Mouse (Mus musculus): ENCODE data around the gene Trit1.
"Not testable (repeated sequence)": the region's sequence is repeated elsewhere in the genome, so short reads cannot be mapped to it uniquely, and the experiment has no call there.

Trit1 gene

DNA sequence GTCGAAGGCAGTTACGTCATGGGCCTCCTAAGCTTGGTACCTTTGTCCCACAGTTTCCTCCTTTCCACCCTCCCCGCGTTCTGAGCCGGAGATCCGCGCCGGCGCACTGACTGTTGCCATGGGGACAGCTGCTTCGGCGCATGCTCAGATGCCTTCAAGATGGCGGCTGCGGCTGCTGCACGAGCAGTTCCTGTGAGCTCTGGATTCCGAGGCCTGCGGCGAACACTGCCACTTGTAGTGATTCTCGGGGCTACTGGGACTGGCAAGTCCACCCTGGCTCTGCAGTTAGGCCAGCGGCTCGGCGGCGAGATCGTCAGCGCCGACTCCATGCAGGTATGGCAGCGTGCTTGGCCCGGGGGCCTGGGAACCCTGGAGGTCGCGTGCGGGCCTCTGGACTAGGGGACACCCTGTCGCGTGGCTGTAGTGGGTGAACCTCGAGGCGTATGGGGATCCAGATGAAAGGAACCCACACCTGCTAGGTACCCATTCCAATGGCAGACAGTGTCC lies at the start of gene Trit1:
Trit1 (plus strand) TSS at position 147 of the 507 bp plus-strand sequence.
- peak; percentile 92 for DNase-seq (ENCODE audit: low spot score in 2 of 2)

DNA sequence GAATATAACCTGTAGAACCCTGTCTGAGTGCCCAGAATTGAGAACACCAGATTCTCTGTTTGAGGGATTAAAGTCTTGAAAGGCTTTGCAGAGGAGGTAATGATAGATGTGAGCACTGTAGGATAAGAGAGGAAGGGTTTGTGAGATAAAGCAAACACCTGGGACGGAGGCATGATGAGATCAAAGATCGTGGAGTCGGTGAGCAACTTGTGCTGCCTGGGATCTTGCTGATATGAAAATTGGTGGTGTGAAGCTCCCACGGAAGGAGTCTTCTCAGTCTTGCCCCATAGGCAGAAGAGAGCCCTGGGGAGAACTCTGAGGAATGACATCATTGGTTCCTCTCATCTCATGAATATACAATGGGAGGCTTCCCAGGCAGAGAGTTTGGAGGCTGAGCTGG lies 48.3 kb upstream of the Trit1 start:
- no peak for DNase-seq (ENCODE audit: low spot score in 2 of 2)

DNA sequence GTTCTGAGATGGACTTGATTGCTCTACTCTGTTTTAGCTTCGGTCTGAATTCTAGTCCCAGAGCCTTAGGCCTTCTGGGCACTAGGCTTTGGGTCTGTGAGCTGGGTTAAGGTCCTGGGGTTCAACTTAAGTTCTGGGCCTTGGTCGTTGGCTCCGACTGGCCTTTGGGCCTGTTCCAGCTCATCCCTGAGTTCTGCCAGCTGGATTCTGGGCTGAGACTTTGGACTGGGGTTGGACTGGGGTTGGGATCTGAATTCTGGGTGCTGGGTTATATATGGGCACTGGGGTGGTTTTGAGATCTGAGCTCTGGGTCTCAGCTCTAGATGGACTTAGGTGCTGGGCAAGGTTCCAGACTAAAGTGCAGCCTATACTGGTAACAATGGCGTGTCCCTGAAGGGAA lies 45.2 kb upstream of the Trit1 start:
- DNase-seq (ENCODE audit: low spot score in 2 of 2): no peak

DNA sequence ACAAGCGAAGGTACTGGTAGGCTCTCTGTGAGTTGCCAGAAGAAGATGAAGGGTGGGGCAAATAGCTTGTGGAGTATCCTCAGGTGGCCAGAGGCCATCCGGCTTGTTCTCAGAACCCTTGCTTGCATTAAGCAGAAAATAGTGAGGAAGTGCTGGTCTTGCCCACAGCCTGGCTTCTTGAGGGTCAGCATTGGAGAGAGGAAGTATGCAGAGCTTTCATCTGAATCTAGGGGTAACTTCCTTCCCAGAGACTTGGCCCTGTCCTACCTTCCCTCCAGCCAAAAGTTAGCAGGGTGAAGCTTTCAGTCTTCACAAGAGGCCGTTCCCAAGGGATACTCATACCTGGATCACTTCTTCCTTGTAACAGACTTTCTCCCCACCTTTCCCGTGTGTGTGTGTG lies 44.8 kb upstream of the Trit1 start:
- no peak for DNase-seq (ENCODE audit: low spot score in 2 of 2)

DNA sequence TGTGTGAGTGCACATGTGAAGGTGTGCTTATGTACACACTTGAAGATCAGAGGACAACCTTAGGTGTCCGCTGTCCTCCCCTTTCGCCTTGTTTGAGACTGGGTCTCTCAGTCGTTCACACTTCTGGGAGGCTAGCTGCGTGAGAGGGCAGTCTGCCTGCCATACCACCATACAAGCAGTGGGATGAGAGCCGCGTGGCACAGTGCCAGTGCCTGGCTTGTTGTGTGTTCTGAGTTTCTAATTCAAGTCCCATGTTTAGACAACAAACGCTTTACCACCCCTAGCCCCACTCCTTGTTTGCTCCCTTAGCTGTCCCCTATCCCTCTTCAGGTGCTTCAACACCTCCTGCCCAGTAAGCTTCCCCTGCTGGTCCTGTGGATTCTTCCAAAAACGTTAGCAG lies 44.3 kb upstream of the Trit1 start:
- no peak for DNase-seq (ENCODE audit: low spot score in 2 of 2)

DNA sequence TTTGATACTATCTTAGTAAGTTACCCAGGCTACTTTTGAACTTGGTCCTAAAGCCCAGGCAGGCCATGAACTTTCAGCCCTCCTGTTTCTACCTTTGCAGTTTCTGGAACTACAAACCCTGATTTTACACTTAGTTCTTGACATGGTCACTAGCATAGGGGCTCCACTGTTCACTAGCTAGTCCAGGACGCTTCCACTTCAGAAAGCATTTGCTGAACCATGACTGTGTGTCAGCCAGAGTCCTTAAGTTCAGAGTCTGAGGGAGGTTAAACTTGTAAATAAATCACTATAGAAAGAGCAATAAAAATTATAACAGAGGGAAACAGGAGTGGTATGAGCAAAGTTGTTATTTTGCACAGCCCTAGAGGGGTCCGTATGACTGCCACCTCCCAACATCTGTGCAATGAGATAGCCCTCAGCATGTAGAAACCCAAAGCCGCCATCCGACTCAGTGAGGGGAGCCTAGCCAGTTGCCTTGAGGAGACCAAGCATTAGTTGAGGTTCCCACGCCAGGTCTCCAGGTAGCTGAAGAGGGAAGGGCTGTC lies 41.3 kb upstream of the Trit1 start:
- DNase-seq (ENCODE audit: low spot score in 2 of 2): no peak

DNA sequence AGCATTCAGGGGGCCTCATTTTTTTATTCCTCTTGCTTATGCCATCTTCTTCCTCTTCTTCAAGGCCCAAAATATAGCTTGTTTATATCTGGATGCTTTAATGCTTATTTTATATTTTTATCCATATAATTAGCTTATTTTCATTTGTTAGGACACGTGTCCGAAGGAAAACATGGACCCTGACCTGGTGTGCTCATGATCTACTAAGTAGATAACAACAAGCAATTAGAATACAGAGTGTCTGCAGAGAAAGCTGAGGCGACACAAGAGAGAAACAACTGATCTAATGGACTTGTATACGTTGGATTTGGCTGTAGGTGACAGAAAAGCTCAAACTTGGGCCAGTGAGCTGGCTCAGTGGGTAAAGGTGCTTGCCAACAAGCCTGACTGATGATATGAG lies 39.5 kb upstream of the Trit1 start:
- no peak for DNase-seq (ENCODE audit: low spot score in 2 of 2)

DNA sequence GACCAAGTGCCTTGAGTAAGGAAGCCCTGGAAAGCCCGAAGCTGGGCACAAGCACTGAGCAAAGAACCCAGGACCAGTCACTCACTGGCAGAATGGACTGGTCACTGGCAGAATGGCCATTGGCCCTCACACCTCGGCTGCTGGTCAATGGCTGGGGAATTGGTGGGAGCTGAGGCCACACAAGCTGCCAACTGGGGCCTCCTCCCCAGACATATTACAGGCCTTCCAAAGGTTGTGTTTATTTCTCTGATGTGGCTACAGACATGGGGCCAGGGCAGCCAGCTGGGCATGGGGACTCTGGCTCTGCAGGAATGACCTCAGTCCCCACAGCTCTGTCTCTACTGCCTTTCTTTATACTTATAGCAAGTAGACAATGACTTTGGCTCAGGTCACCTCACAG lies 37.5 kb upstream of the Trit1 start:
- DNase-seq (ENCODE audit: low spot score in 2 of 2): no peak

DNA sequence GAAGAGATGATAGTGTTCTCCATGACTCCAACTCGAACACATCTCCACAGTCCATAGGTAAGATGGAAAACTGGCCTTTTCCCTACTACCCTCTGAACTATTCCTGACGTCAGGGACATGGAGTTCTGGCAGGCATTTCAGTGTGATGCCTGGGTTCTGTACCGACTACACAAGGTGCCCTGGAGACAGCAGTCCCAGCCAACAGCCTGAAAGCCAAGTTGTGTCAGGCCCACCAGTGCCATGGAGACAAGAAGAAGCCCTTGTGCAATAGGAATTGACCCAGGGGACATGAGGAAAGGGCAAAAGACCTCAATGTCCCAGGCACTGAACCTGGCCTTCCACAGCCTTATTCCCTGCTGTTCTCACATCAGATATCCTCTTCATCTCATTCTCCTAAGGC lies 36.6 kb upstream of the Trit1 start:
- no peak for DNase-seq (ENCODE audit: low spot score in 2 of 2)

DNA sequence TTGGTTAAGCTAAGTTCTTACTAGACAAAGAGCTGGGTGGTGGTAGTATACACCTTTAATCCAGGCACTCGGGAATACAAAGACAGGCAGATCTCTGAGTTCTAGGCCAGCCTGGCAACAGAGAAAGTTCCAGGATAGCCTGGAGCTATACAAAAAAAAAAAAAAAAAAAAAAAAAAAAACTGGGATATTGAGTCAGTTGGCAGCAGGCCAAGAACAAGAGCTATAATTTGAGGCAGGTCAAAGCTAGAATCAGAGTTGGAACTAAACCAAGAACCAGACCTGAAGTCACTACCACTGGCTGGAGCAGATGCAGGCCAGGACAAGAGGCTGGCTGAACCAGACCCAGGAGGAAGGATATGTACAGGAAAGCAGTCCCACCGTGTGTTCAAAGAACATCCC lies 35.7 kb upstream of the Trit1 start:
- DNase-seq (ENCODE audit: low spot score in 2 of 2): peak in 1 of 2 experiments; percentile 34

DNA sequence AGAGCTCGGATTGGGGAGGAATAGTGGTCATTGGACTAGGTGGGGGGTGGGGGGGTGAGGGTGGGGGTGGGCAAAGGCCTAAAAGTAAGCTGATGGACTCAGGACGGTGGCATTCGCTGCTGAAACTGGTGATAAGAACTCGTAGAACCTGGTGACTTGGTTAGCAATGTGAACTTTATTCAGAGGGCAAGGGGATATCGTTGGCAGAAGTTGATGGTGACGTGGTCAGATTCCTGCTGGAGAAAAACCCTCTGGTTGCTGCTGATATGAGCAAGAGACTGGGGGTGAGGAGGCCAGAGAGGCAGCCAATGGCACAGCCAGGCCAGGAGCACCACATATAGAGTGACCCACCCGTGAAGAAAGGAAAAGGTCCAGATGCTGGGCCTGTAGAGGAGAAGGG lies 35.2 kb upstream of the Trit1 start:
- DNase-seq (ENCODE audit: low spot score in 2 of 2): no peak

DNA sequence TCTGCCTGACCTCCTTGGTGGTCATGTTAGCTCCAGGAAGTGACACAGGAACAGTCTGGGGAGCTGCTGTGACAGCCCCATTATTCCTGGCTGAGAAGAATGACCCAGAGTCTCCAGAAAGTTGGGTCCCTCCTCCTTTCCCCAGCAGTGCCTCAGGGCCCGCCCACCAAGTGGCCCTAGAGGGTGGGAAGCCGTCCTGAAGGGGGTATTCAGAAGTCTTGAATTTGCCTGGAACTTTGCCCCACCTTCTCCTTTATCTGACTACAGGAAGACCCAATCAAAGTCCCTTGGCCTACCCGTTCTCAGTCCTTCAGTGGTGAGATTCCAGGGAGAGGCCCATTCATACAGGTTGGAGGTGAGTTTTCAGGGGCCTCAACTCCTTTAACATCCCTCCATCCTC lies 34.5 kb upstream of the Trit1 start:
- DNase-seq (ENCODE audit: low spot score in 2 of 2): no peak

DNA sequence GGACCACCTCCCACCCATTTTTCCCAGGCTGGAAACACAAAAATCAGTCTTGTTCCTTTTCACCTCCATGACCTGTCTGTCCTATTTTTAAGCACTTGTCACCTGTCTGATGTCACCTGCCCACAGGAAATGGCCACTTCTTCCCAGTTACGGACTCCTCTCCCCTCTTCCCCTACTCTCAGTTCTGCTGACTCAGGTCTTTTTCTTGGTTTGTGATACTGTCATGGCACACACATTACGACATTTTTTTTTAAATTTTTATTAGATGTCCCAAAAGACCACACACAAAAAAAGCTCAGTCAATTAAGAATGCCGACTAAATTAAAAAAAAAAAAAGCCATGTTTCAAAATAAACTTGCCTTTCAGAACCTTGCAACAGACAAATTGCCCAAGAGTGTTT lies 33.9 kb upstream of the Trit1 start:
- no peak for DNase-seq (ENCODE audit: low spot score in 2 of 2)

DNA sequence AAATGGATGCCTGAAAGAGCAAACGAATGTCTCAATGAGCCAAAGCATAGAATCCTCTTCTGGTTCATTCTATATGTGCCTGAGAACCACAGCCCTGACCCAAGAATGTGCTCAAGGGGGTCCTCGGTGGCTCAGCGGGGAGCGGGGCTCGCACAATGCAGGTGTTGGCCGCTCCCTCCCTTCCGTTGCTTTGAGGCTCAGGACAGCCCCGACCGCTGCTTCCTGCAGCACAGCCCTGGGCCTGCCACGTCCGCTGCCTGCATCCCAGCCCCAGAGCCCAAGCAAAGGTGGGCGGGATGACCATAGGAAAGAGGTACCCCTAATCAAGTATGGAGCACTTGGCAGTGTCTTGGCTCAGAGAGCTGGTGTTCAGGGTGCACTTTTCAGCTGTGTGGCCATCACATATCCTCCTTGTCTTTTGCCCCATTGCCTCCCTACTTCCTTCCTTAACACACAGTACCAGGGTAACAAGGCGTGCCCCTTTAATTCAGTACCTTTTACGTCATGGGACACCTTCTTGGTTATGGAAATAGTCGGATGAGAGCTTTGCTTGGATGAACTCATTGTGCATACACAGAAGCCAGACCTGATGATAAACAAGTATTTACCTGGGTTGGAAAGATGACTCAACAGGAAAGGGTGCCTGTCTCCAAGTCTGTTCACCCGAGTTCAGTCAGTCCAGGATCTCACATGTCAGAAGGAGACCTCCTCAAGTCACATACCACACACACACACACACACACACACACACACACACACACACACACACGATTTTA lies 32.7 kb upstream of the Trit1 start:
- no peak for DNase-seq (ENCODE audit: low spot score in 2 of 2)

DNA sequence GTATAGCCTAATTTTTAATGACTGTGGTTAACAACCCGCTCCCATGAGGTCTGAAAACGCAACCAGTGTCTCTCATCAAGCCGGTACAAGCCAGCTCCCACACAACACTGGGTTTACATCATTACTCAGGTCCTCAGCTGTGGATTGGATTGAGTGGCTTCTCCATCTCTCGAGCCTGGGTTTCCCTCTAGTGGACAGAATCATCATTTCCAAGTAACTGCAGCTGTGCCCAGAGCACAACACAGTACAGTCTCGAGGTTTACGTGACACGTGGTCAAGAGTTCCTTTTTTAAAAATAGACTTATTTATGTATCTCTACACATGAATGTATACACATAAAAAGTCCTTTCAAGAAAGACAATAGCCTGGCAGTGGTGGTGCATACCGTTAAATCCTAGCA lies 31.3 kb upstream of the Trit1 start:
- DNase-seq (ENCODE audit: low spot score in 2 of 2): peak in 1 of 2 experiments; percentile 18

DNA sequence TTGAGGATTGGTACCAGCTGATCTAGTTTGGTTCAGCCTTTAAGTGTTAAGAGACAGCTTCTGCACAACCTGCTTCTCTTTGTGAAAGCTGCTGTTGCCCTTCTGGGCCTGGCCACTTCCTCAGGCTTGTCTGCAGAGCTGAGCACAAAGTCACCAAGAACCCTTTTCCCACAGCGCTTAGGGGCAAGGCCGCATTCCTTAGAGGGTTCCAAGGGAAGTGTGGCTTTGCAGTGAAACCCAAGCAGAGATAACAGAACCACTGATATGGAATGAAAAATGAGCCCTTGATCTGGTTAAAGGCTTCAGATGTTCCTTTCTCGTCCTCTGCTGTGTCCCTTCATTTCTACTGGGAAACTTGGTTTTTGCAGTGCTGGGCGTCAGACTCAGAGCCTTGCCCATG lies 29.0 kb upstream of the Trit1 start:
- DNase-seq (ENCODE audit: low spot score in 2 of 2): no peak

DNA sequence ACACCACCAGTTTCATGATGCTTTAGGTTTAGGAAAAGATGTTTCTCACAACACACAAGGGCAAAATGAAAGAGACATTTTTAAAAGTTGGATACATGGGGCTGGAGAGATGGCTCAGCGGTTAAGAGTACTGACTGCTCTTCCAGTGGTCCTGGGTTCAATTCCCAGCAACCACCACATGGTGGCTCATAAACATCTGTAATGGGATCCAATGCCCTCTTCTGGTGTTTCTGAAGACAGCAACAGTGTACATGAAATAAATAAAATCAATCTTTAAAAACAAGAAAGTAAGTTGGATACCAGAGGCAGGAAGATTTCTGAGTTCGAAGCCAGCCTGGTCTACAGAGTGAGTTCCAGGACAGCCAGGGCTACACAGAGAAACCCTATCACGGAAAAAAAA lies 28.4 kb upstream of the Trit1 start:
- DNase-seq (ENCODE audit: low spot score in 2 of 2): not testable (repeated sequence)

DNA sequence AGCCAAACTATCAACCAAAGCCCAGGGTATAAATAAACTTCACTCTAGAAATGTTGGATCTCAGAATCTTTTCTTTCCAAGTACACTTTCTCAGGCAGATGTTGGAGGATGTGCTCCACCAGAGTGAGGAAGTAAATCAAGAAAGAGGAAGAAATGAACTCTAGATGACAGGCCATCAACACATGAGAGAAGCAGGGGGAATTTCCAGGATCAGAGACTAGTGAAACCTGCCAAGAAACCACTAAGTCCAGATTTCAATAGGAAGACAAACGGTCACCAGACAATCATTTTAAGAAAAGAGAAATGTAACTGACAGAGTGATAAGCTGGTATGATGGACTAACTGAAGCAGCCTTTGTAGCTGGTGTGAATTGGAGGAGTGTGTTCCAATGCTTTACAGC lies 25.2 kb upstream of the Trit1 start:
- DNase-seq (ENCODE audit: low spot score in 2 of 2): no peak

DNA sequence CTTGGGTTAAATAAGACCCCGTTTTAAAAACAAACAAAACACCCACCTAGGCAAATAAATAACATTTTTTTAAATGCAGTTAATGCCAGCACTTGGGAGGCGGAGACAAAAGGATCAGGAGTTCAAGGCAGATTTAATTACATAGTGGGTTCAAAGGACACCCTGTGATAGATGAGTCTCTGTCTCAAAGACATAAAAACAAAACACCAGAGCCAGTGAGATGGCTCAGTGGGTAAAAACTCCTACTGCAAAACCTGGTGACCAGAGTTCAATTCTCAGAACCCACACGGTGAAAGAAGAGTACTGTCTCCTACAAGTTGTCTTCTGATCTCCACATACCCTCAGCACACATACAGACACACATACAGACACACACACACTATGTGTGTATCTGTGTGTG lies 24.1 kb upstream of the Trit1 start:
- no peak for DNase-seq (ENCODE audit: low spot score in 2 of 2)

DNA sequence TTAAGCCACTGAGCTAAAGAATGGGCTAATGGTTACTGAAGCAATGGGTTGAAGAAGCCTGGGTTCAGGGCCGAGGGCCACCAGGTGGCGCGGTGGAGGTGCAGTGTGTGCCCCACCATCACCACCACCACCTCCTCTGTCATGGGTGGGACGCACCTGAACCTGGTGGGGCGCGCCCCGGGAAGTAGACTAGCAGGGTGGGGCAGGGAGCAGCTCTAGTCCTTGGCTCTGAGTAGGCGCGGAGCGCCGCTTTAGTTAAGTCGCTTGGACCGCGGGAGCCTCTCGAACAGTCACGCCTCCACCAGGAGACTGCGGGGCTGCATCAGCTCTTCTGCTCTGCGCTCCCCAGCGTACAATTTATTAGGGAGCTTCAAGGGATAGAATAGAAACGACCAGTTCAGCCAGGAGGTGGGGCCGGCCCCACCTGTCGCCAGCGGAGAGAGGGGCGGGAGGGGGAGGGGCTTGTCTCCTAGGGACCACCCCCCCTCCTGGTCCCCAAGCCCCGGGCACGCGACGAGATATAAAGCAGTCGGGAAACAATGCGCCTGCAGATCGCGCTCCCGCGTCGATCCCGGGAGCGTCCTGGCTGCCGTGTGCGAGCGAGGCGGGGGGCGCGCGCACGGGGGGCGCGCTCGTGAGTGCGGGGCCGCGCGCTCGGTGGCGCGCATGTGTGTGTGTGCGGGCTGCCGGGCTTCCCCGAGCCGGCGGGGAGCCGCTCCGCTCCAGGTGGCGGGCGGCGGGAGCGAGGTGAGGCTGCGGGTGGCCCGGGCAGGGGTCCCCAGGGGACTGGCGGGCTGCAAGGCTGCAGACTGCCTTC lies 20.8 kb upstream of the Trit1 start, which contains the start of gene Mycl:
Mycl (plus strand) TSS at position 249 of the 817 bp plus-strand sequence.
- peak; percentile 79 to 90 for DNase-seq (ENCODE audit: low spot score in 2 of 2)

DNA sequence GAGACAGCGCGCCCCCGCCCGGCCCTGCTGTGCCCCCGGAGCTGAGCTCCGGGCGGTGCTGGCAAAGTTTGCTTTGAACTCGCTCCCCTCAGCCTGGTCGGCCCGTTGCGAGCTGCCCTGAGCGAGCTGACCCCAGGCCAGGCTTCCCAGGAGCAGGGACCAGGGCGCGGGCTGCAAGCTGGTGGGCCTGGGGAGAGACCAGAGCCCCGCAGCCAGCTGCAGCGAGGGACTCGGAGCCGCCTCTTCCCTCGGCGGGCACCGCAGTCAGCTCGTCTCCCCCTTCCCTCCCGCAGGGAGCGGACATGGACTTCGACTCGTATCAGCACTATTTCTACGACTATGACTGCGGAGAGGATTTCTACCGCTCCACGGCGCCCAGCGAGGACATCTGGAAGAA lies 20.2 kb upstream of the Trit1 start:
- peak in 1 of 2 experiments; percentile 61 for DNase-seq (ENCODE audit: low spot score in 2 of 2)

DNA sequence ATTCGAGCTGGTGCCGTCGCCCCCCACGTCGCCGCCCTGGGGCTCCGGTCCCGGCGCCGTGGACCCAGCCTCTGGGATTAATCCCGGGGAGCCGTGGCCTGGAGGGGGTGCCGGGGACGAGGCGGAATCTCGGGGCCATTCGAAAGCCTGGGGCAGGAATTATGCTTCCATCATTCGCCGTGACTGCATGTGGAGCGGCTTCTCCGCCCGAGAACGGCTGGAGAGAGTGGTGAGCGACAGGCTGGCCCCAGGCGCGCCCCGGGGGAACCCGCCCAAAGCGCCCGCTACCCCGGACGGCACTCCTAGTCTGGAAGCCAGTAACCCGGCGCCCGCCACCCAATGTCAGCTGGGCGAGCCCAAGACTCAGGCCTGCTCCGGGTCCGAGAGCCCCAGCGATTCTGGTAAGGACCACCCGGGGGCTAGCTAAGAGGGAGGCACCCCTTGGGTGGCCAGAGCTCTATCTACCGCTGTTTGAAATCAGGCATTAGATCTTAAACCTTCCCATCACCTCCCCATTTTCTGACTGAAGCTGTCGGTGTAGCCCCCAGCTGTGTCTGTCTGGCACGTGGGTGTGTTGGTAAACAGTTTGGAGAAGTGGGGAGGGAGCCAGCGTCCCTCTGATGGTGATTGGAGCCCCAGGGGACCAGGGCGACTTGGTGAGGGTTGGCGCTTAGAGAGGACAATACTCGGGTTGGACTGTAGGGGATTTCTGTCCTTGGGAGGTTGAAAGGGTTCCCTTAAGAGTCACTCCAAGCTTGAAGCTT lies 19.6 kb upstream of the Trit1 start:
- DNase-seq (ENCODE audit: low spot score in 2 of 2): peak; percentile 15 to 57

Measured in urinary bladder, adult 18-20 months (tissue).